Mouse (Mus musculus) left cerebral cortex, adult 9 months (tissue): ENCODE data around the gene Zfp563.
A peak's percentile ranks its signal among the peaks of the same experiment; 100 is the strongest.

Source experiments
- DNase-seq, 2 experiments: peaks; one replicate each; pipeline ENCODE4 v3.0.0; 2022; ENCODE audit warnings: low spot score in 2 of 2

The Zfp563 gene

DNA sequence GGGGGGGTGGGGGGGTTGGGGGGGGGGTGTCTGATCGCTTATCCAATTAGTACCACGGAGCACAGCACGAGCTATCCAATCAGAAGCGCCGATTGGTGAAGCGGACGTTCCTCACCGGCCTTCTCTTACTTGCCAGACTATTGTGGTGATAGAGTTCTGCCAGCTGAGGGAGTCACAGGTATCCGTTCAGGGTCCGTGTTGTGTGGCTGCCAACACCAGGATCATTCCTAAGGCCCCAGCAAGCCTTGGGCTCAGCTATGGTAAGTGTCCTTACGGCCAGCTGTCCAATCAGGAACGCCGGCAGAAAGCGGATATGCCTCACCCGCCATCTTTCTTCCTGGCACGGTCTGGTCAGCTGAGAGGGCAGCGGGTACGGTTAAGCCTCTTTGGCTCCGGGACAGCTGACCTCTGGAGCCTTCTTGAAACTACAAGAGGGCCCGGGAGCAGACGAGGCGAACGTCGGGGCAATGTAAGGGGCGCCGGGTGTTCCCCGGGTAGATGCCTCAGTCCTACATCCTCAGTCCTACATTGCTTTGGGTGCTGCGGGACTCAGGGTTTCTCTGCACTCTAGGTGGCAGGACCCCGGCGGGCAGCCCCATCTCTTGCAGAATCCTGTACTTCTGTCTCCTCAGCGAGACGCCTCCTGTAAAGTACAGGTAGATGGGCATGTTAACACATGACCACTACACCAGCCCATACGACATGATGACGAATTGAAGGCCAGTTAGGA lies at the start of gene Zfp563:
Zfp563 (plus strand) TSS at position 91 of the 730 bp plus-strand sequence.
- DNase-seq, result peak; percentile 83 to 95

DNA sequence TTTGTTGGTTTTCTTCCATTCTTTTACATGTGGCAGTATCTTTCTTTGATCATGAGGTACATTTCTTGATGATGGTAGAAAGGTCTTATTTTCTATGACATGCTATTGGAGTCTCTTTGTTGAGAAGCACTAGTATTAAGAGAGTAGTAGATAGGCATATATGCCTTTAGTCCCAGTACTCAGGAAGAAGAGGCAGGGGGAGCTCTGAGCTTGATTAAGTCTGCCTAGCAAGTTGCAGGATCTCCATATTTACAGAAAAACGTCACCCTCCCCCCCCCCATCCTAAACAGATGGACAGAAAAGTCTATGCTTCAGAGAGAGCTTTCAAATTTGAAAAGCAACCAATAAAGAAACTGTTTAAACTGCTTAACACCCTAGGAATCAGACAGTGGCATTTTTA lies 30.3 kb upstream of the Zfp563 start:
- DNase-seq, result no peak

DNA sequence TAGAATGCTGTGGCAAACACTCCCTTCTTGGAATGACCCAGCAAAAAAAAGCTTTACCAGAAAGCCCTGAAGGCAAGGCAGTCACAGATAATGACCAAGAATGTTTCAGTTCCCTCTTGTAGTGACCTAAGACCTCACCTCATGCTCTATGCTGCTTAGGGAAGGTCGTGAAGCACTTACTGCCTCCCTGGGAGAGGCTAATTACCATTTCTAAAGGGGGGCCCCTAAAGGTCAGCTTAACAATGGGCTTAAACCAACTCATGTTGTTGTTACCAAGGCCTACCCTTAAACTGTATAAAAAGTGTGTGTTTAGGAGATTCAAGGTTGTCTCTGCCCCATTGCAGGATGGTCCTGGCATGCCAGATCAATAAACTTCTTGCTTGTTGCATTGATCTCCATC lies 26.1 kb upstream of the Zfp563 start:
- DNase-seq, result no peak

DNA sequence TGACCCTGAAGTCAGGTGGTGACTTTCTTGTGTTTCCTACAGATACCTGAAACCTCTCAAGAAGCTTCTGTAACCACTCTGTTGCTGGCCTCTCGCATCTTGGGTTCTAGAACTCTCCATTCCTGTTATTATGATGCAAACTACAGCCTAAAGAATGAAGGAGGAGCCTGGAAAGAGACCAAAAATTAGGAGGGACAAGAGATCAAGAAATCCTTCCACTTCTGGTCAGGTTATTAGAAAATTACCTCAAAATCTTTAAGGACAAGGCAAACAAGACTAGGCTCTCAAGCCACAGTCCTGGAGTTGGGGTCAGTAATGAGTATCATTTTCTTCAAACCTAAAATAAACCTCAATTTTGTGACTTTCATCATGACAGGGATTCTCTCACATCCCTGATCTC lies 21.2 kb upstream of the Zfp563 start, which contains the start of gene 4921501E09Rik:
4921501E09Rik (minus strand) TSS at position 101 of the 400 bp plus-strand sequence.
- no peak for DNase-seq

DNA sequence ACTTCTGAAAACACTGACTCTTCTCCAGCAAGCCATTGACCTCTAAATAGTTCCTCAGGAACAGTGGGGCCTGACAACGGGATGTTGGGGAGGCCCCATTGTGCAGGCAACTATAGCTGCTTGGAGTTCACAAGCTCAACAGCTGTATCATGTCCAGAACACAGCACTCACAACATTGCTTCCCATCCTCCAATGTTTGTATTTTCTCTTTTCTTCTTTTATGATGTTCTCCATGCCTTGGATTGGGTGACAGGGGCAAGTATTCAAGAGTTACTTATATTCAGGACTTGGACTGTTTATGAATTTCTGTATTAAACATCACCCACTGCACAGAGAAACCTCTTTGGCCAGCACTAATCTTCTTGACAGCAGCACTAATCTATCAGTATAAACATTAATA lies 2.5 kb downstream of the Zfp563 start:
- no peak for DNase-seq

DNA sequence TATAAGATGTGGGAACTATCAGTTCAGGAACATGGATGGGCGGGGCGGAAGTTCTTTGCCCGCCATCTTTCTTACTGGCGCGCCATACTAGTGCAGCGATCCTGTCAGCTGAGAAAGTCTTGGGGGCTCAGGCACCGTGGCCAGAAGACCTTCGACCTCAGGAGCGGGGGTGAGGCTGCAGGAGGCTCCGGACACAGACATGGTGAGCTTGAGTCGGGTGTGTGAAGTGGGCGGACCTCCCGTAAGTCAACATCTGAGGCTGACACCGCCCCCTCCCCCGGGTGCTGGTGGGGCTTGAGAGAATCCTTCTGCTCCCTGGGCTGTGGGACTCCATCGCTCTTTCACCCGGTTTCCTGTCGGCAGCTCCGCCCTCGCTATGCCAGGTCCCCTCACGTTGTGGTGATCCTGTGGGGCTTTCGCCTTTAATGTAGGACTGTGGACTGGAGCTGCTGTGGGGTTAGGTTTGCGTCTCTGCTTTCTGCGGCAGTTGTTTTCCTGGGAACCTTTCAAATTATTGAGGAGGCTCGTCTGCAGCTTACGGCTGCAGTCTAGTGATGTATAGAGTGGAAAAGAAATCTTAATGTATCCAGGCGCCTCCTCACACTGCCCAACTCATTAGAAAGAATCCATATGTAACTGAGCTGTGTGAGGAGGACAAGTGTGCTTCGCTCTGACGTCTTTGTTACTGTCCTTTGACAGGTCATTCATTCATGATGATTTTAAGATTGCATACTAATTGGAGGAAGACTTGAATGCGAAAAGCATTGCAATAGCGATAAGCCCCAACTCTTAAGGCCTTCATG lies 3.5 kb downstream of the Zfp563 start:
- peak; percentile 55 to 87 for DNase-seq

DNA sequence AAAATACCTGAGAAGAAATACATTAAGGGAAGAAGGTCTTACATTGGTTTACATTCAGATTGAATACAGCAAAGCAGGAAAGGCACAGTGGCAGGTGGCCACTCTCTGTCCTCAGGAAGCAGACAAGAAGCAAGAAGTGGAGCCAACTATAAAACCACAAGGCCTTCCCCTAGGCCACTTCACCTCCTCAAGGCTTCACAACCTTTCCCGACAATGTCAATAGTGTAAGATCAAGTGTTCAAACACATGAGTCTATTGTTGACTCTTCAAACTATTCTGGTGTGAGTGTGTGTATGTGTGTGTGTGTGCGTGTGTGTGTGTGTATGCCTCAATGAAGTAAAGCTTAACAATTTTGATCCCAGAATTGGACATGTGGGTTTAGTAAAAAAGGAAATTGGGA lies 8.3 kb downstream of the Zfp563 start:
- no peak for DNase-seq

DNA sequence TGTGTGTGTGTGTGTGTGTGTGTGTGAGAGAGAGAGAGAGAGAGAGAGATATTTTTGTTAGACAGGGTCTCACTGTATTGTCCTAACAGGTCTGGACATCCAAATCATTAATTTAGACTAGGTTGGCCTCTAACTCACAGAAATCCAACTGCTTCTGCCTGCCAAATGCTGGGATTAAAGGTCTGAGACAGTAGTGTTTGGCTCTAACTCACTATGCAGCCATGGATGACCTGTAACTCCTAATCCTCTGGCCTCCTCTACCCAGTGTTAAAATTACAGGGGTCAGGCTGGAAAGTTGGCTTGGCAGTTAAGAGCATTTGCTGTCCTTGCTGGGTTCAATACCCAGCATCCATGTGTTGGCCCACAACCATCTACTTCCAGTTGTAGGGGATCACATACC lies 35.4 kb downstream of the Zfp563 start:
- DNase-seq, result no peak

DNA sequence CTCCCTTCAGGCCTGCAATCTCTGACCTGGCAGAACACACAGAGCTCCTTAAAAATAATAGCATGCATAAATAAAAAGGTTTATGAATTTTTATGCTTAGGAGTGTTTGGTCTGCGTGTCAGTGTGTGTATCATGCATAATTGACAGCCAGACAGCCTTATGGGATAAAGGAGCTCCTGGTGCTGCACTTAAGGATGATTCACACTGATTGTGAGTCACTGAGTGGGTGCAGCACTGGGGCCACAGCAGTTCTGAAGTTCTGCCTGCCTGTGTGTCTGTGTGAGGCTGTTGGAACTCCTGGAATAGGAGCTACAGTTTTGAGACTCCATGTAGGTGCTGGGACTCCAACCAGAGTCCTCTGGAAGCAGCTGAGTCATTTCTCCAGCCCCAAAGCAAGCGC lies 37.1 kb downstream of the Zfp563 start:
- peak in 1 of 2 experiments; percentile 7 for DNase-seq

DNA sequence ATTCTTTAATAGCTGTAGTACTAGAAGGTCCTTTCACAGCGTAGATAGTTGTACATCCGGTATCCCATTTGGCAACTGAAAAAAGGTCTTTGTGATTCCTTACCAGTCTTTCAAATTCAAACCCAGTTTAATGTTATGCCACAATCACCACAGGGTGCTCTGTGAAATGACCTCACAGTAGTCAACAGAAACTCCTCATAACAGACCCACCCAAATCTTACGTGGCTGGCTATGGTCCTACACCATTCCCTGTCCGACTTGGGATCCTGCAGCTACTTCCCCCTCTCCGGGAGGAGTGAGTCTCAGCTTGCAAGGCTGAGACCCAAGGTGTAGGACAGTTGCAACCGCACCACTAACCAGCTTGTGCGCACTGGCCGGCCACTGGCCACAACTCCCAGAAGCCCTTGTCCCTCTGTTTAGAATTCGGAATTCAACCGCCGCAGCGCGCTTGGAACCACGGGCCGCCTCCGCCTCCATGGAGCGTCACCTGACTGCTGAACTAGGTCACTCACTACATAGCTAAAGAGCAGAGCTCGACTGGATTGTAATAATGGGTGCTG lies 50.2 kb downstream of the Zfp563 start, which contains the start of gene Morc2b:
Morc2b (minus strand) TSS at position 423 of the 560 bp plus-strand sequence.
- no peak for DNase-seq
